Mouse (Mus musculus) hindbrain, embryonic 12.5 days (tissue): ENCODE measurements around the gene Cx3cr1. TPM values are rescaled to one million over a fixed set of nuclear protein-coding genes. Genes with fewer than 3 reads are reported as not detected.
A peak's percentile ranks its signal among the peaks of the same experiment; 100 is the strongest.

ENCODE experiments used
- ATAC-seq: fragments of 200-750 bp; cut with Nextera tagmentation; 2 replicates; pipeline ENCODE4 v1.8.0; 2017; ENCODE audit warnings: moderate TSS enrichment; ENCODE audit not compliant: low FRiP score
- H3K27ac ChIP-seq: fragments of 300-500 bp; sonication (generic); 2 replicates; pipeline ENCODE4 v1.5.1; 2016; ENCODE audit warnings: mild to moderate bottlenecking
- H3K27me3 ChIP-seq: fragments of 300-500 bp; sonication (generic); 2 replicates; pipeline ENCODE4 v1.6.1; 2016; ENCODE audit warnings: mild to moderate bottlenecking
- H3K36me3 ChIP-seq: fragments of 300-500 bp; sonication (generic); 2 replicates; pipeline ENCODE4 v1.6.1; 2016; ENCODE audit warnings: mild to moderate bottlenecking
- H3K4me1 ChIP-seq: fragments of 300-500 bp; sonication (generic); 2 replicates; pipeline ENCODE4 v1.6.1; 2016
- H3K4me2 ChIP-seq: fragments of 300-500 bp; sonication (generic); replicated peaks from 2 replicates; pipeline ENCODE4 v1.6.1; 2016; ENCODE audit warnings: mild to moderate bottlenecking
- H3K4me3 ChIP-seq: fragments of 300-500 bp; sonication (generic); 2 replicates; pipeline ENCODE4 v1.5.1; 2016; ENCODE audit warnings: mild to moderate bottlenecking
- H3K9ac ChIP-seq: fragments of 300-500 bp; sonication (generic); 2 replicates; pipeline ENCODE4 v1.6.1; 2016; ENCODE audit warnings: mild to moderate bottlenecking, moderate library complexity
- H3K9me3 ChIP-seq: fragments of 300-500 bp; sonication (generic); replicated peaks from 2 replicates; pipeline ENCODE4 v1.6.1; 2016; ENCODE audit warnings: mild to moderate bottlenecking
- WGBS: fragments of 180-500 bp; shearing (Covaris S2); methylation state at CpG from one replicate; pipeline ENCODE4 v1.1.7; 2016; 5-methylcytosine and 5-hydroxymethylcytosine counted together
- polyA plus RNA-seq: library from polyadenylated mRNA; unstranded; fragments of >200 nt; fragmentation: Nextera tagmentation; extraction: Ambion mirVana; gene quantifications from 2 replicates; pipeline ENCODE4 v1.2.1, GENCODE M21; 2016

Gene Cx3cr1
- polyA plus RNA-seq, 1 experiment from 2014 or later = 7.5 TPM

DNA sequence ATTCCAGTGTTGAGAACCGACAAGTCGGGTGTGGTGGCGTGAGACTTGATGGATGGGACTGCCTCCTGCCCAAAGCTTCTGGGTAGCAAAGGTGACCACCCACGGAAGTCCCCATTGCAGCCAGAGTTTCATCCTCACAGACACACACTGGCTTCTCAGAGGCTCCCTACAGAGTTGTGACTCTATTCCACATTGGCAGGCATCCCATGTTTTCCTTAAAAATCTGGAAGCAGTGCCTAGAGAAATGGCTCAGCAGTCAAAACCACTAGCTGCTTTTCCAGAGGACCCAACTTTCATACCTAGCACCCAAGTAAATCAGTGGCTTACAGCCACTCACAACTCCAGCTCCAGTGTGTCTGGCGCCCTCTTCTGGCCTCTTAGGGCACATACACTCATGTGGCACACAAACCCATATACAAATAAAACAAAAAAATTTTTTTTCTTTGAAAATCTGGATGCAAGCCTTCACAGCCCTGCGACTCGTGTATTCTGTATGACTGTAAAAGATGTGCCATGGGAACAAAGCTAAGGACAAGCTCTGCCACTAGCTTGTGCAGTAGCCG, 10.9 kb upstream of the Cx3cr1 start:
- no peaks in the 10 kb centered on the region for H3K36me3 ChIP-seq
- ATAC-seq = no peak
- WGBS = 81% methylated on average over 8 of the region's 8 CpGs

DNA sequence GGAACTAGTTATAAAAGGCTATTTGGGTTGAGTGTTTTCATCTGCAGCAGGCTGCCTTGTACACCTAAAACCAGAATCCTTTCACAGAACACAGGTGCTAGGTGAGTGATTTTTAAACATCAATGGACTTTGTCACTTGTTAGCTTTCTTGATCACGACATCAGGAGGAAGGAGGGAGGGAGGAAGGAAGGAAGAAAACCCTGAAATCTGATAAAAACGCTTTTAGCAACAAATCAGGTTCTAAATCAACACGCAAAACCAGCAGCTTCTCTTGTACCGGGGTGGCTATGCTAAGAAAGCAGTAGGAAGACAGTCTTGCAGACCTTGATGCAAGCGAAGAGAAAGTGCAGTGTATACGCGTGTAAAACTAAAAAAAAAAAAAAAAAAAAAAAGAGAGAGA, 10.2 kb upstream of the Cx3cr1 start:
- Histone ChIP-seq H3K27me3 (peaks cover under 1% of the 10 kb centered on the region; the same call in 1 of the 2 replicates), H3K4me3 (no peak overlapping the region), H3K36me3 (no peaks in the 10 kb centered on the region), H3K9me3 (no peaks in the 10 kb centered on the region), H3K4me2 (no peak overlapping the region), H3K9ac (no peak overlapping the region), H3K4me1 (no peaks in the 10 kb centered on the region), H3K27ac (no peak overlapping the region)
- 80% methylated on average over 7 of the region's 7 CpGs for WGBS
- ATAC-seq = no peak

More for the DNA sequence above, 10.9 kb upstream of the Cx3cr1 start:
- Histone ChIP-seq H3K27ac (no peak overlapping the region), H3K9ac (no peak overlapping the region), H3K4me3 (no peak overlapping the region), H3K4me2 (no peak overlapping the region), H3K27me3 (peaks cover 5% of the 10 kb centered on the region; the same call in 1 of the 2 replicates), H3K9me3 (no peaks in the 10 kb centered on the region), H3K4me1 (no peaks in the 10 kb centered on the region)

DNA sequence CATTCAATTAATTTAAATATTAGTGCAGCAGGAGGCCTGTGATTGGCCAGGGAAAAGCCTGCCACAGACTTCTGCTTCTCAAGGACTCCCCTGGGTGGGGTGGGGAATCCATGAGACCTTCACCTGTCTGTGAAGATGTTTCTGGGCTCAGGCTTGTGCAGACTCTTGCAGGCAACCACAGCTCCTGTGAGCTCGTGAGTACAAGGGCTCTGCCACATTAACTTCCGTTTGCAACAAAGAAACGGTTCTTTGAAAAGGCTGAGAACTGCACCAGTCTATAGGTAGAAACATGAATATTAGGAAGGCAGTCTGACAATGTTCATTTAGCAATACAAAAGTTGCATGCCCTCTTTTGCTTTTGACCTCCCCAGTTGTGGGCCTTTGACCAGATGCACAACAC, 8.6 kb upstream of the Cx3cr1 start:
- ATAC-seq = no peak

DNA sequence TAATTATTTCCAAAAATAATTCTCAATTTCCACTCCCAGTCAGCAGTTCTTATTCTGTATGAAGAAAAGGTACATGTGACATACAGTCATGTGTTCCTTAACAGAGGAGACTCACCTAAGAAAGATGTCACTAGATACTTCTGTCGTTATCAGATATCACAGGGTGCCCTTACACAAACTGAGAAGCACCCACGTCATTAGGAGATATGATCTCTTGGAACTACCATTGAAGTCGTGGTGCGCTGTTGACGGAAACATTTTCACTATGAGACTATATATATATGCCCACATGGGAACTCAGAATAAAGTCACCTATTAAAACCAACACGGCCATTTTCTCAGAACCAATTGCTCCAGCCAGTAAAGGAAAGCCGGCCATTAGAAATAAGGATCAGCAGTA, 4.8 kb upstream of the Cx3cr1 start:
- Histone ChIP-seq H3K36me3 (no peaks in the 10 kb centered on the region), H3K9me3 (no peaks in the 10 kb centered on the region), H3K27me3 (no peaks in the 10 kb centered on the region), H3K4me1 (no peaks in the 10 kb centered on the region), H3K9ac (no peak overlapping the region), H3K4me2 (no peak overlapping the region), H3K4me3 (no peak overlapping the region), H3K27ac (no peak overlapping the region)
- no peak for ATAC-seq
- 86% methylated on average over 7 of the region's 7 CpGs for WGBS

More for the DNA sequence above, 8.6 kb upstream of the Cx3cr1 start:
- H3K36me3 ChIP-seq = no peaks in the 10 kb centered on the region
- no peak overlapping the region for H3K27ac ChIP-seq
- no peaks in the 10 kb centered on the region for H3K9me3 ChIP-seq
- H3K4me3 ChIP-seq = no peak overlapping the region
- H3K27me3 ChIP-seq = no peaks in the 10 kb centered on the region
- H3K4me2 ChIP-seq = no peak overlapping the region
- H3K4me1 ChIP-seq = no peaks in the 10 kb centered on the region
- no peak overlapping the region for H3K9ac ChIP-seq
- whole genome bisulfite sequencing = 84% methylated on average over 3 of the region's 3 CpGs

DNA sequence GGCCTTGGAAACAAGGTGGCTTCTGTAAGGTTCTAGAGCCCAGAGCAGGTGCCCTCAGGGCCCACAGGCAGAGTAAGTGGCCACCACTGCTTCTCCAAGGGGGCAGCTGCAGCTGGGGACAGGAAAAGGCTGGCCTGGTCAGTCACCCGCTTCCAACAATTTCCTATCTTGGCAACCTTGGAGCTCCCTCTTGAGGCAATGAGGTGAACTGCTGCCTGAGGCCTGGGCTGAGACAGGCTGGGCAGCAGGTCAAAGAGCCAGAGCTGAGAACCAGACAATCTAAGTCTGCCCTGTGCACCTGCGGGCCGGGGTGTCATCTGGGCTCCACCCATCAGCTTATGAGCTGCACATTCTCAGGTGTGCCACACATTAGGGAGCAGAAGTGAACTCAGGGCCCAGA, 3.5 kb upstream of the Cx3cr1 start:
- ATAC-seq = peak; percentile 16; the same call in 1 of the 2 replicates
- no peaks in the 10 kb centered on the region for H3K36me3 ChIP-seq
- 27% methylated on average over 3 of the region's 3 CpGs for WGBS
- H3K4me2 ChIP-seq = no peak overlapping the region
- no peak overlapping the region for H3K4me3 ChIP-seq
- H3K4me1 ChIP-seq = no peaks in the 10 kb centered on the region
- H3K9ac ChIP-seq = no peak overlapping the region
- H3K27ac ChIP-seq = no peak overlapping the region
- H3K27me3 ChIP-seq = no peaks in the 10 kb centered on the region
- H3K9me3 ChIP-seq = no peaks in the 10 kb centered on the region

DNA sequence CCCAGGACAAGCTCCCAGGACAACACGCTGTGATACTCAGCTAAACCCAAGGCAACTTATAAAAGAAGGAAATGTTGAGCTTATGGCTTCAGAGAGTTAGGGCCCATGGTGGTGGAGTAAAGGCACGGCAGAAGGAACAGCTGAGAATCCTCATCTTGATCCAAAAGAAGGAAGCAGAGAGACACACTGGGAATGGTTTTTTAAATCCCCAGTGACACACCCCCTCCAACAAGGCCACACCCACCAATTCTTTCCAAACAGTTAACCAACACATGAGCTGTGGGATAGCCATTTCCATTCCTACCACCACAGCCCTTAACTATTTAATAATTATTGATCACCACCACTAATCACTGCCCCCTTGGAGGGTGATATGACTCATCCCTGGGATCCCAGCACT, 1.6 kb upstream of the Cx3cr1 start:
- Histone ChIP-seq H3K27me3 (no peaks in the 10 kb centered on the region), H3K27ac (no peak overlapping the region), H3K9ac (0 out of 2 replicates have a peak overlapping the region, but pooled peaks have one; percentile 38), H3K4me2 (no peak overlapping the region), H3K4me3 (no peak overlapping the region), H3K4me1 (no peaks in the 10 kb centered on the region), H3K36me3 (no peaks in the 10 kb centered on the region), H3K9me3 (no peaks in the 10 kb centered on the region)
- WGBS = 83% methylated on average over 2 of the region's 2 CpGs
- ATAC-seq = no peak

DNA sequence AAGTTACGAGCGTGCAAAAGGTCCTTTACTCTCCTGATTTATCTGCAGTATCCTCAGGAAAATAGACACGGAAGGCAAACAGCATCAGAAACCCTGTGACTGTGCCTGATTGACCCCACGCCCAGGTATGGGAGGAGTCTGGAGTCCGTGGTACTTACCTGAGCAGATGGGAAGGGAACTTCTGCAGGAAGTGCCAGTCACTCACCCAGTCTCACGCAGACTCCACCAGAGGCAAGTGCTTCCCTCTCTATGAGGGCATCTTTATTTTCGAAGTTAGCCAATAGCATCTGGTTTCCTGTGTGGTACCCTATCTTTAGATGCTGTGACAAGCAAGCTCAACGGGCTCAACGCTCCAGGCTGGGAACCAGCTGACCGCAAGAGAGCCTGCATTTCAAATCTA, 1.6 kb downstream of the Cx3cr1 start:
- Histone ChIP-seq H3K4me3 (no peak overlapping the region), H3K27me3 (no peaks in the 10 kb centered on the region), H3K27ac (no peak overlapping the region), H3K4me1 (no peaks in the 10 kb centered on the region), H3K9me3 (no peaks in the 10 kb centered on the region), H3K36me3 (no peaks in the 10 kb centered on the region), H3K9ac (no peak overlapping the region), H3K4me2 (no peak overlapping the region)
- ATAC-seq = no peak
- WGBS = 67% methylated on average over 10 of the region's 10 CpGs

DNA sequence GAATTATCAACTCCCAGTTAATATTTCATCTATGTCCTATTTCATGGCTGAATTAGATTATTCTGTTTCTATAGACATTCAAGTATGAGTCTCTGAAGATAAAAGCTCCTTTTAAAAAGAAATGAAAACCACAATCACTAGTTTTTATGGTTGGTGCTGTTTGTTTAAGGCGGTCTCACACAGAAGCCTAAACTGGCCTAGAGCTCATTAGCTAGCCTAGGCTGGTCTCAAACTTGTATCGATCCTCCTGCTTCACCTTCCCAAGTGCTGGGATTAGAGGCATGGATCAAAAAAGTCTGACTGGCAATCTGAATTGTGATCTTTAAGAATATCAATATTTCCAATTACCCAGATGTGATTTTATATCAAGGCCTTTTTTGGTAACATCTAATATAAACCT, 2.1 kb downstream of the Cx3cr1 start:
- no peak for ATAC-seq
- 95% methylated on average over 2 of the region's 2 CpGs for WGBS
- H3K27ac ChIP-seq = no peak overlapping the region
- H3K4me2 ChIP-seq = no peak overlapping the region
- no peak overlapping the region for H3K9ac ChIP-seq
- H3K4me1 ChIP-seq = no peaks in the 10 kb centered on the region
- no peaks in the 10 kb centered on the region for H3K36me3 ChIP-seq
- H3K4me3 ChIP-seq = no peak overlapping the region
- no peaks in the 10 kb centered on the region for H3K27me3 ChIP-seq
- no peaks in the 10 kb centered on the region for H3K9me3 ChIP-seq

DNA sequence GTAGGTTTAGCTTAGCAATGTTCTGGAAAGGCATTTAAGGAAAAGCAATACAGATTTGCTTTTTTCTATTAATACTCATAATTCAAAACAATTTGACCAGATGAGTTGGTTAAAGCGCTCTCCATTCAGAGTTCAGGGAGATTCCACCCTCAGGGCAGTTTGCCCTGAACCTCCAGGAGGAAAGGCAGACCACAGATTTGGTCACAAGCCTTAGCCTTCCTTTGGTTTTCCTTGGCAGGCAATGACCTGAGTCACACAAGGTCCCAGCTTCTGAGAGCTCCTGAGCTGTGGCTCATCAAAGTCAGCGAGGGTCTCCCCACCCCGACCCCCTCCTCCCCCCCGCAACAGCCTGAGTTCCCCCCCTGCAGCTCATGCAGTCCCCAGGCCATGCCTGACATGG, 5.4 kb downstream of the Cx3cr1 start:
- H3K27ac ChIP-seq = no peak overlapping the region
- WGBS = 71% methylated on average over 4 of the region's 4 CpGs
- no peaks in the 10 kb centered on the region for H3K27me3 ChIP-seq
- H3K9me3 ChIP-seq = no peaks in the 10 kb centered on the region
- no peak for ATAC-seq
- H3K9ac ChIP-seq = no peak overlapping the region
- no peak overlapping the region for H3K4me3 ChIP-seq
- H3K4me2 ChIP-seq = no peak overlapping the region
- no peaks in the 10 kb centered on the region for H3K36me3 ChIP-seq
- no peaks in the 10 kb centered on the region for H3K4me1 ChIP-seq

DNA sequence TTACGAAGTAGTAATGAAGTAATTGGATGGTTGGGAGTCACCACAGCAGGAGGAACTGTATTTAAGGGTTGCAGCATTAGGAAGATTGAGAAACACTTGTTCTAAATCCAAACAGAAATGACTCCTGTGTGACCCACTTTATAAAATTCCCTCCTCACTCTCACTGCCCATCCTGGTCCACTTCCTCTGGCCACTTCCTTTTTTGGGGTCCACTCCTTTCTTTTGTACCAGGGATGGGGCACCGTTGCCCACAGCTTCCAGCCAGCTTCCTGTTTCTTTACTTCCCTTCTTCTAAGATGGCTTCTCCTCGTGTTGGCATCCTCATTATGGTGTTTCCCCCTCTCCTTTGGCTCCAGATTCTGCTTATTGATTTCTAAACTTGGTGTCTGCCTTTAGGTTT, 10.9 kb downstream of the Cx3cr1 start:
- whole genome bisulfite sequencing = 81% methylated on average over 3 of the region's 3 CpGs
- H3K9ac ChIP-seq = no peak overlapping the region
- no peak overlapping the region for H3K4me2 ChIP-seq
- H3K4me3 ChIP-seq = no peak overlapping the region
- peaks cover 9% of the 10 kb centered on the region; the same call in 1 of the 2 replicates for H3K4me1 ChIP-seq
- no peak overlapping the region for H3K27ac ChIP-seq
- H3K9me3 ChIP-seq = no peaks in the 10 kb centered on the region
- H3K36me3 ChIP-seq = no peaks in the 10 kb centered on the region
- no peaks in the 10 kb centered on the region for H3K27me3 ChIP-seq
- ATAC-seq = no peak

DNA sequence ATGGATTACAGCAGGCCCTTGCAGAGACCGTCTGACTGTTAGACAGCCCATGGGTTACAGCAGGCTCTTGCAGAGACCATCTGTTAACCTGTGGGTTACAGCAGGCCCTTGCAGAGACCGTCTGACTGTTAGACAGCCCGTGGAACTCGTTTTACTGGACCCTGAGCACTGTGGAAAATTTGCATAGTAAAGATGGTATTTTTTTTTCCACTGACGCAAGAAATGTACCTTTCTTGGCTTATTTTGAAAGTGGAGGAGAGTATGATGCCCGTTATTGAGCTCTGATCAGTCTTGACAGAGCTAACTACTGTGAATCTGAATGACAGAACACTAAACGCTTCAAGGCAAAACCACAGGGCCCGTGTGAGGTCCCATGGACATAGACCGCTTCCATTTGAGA, 13.5 kb downstream of the Cx3cr1 start:
- no peak overlapping the region for H3K4me2 ChIP-seq
- no peak overlapping the region for H3K4me3 ChIP-seq
- H3K27me3 ChIP-seq = no peaks in the 10 kb centered on the region
- no peaks in the 10 kb centered on the region for H3K9me3 ChIP-seq
- 82% methylated on average over 9 of the region's 9 CpGs for WGBS
- H3K4me1 ChIP-seq = peaks cover 9% of the 10 kb centered on the region; the same call in 1 of the 2 replicates
- no peak for ATAC-seq
- H3K27ac ChIP-seq = no peak overlapping the region
- H3K9ac ChIP-seq = no peak overlapping the region
- no peaks in the 10 kb centered on the region for H3K36me3 ChIP-seq

DNA sequence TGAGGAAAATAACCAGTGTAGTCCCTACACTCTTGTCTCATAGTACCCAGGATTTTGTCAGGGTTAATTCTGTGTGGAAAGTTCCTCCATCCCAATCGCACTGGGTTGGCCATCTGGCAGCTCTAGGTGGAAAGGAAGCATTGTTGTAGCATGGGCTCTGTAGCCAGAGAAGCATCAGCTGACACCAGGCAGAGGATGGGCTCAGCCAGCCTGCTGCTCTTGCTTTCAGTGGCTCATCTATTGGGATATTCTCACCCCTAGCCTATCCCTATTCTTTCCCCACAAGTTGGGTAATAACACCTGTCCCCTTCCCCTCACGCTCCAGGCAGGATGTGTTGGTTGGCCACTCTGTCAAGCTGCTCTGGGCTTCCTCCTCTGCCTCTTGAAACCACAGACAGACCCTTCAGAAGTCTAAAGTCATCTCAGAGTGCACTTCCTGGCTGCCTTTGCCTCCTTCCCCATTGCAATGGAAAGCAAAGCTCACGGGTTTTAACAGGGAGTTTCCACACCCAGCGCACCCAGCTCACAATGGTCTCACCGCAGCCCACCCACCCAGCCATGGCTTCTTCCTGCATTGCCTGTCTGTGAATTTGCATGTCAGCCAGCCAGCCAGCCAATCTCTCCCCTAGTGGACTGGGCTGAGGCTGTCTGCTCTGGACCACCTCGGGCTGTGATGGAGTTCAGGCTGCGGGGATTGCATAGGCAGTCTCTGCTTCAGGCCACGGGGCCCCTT, 15.0 kb downstream of the Cx3cr1 start:
- Histone ChIP-seq H3K4me2 (no peak overlapping the region), H3K4me1 (peaks cover 9% of the 10 kb centered on the region; the same call in 1 of the 2 replicates), H3K36me3 (no peaks in the 10 kb centered on the region), H3K27ac (no peak overlapping the region), H3K9ac (no peak overlapping the region), H3K27me3 (no peaks in the 10 kb centered on the region), H3K4me3 (no peak overlapping the region), H3K9me3 (no peaks in the 10 kb centered on the region)
- ATAC-seq = no peak
- 52% methylated on average over 8 of the region's 8 CpGs for WGBS

DNA sequence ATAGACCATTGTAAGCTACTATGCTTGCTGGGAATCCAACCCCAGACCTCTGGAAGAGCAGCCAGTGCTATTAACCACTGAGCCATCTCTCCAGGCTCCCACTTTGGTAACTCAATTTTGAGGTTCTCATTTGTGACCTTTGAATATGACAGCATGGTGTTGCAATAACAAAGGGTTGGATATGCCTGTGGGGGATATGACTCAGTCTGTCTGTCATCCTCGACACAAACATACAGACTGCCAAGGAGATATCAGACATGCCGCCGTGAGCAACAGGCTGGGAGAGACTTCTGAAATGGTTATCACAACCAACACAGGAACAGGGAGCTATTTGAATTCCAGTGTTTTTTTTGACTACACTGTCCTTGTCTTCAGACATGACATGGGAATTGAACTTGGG, 20.3 kb downstream of the Cx3cr1 start:
- WGBS = 71% methylated on average over 3 of the region's 3 CpGs
- Histone ChIP-seq H3K36me3 (no peaks in the 10 kb centered on the region), H3K9me3 (no peaks in the 10 kb centered on the region), H3K4me3 (no peak overlapping the region), H3K27ac (no peak overlapping the region), H3K9ac (no peak overlapping the region), H3K4me2 (no peak overlapping the region), H3K27me3 (no peaks in the 10 kb centered on the region), H3K4me1 (no peaks in the 10 kb centered on the region)
- ATAC-seq = no peak
